Mouse (Mus musculus): ENCODE measurements at regions not wholly inside any gene's neighbourhood (a gene's known extent, or its start where the extent isn't known, plus 50 kb on each side); places are given as distances from the start of the nearest gene placed in this dataset.

- no peak for TF ChIP-seq MAFK (IDR thresholded peaks at IDR 0.05; ENCODE audit: insufficient read depth, low read depth, low read length)
- TF ChIP-seq HCFC1 (IDR thresholded peaks at IDR 0.05; ENCODE audit: borderline replicate concordance, insufficient read depth, low read length): no peak
- no peak for TF ChIP-seq CHD2 (IDR thresholded peaks at IDR 0.05; ENCODE audit: low read depth, low read length)
Observed at GRCm38 (mm10) chr1:75667736-75668269, 121.7 kb downstream of the Slc4a3 start.

All from ES-E14 (cell line).